ENCODE assay signal across 23 mouse cellular contexts in genomic region chr3:20317233-20317632, GRCm38 (mm10). TPM values are rescaled to one million over a fixed set of nuclear protein-coding genes. Genes with fewer than 3 reads are reported as not detected.
DNase-seq lines count a peak whose midpoint lies in the region.
"Had no signal": no experiment of that assay in that cellular context is flagged by ENCODE, and none has a peak within 500 bp of the region (broad histone marks: within the 10 kb centered on the region; RNA-seq: fewer than 3 reads in every experiment).

No protein-coding gene starts in this region.

- DNase-seq in ES-CJ7 (ENCODE audit: low read depth, low spot score) = peak; percentile 12
- peak; percentile 36 for DNase-seq in ZHBTc4 (ENCODE audit: low read depth, low spot score)
- peak; percentile 8 for DNase-seq in embryo, embryonic 9.5 days (ENCODE audit: extremely low spot score)
- DNase-seq in retina, postnatal 1 day = peak; percentile 43
- no peak for DNase-seq in thymus, postnatal 0 days (ENCODE audit: low spot score)
- DNase-seq in layer of hippocampus, postnatal 36 days = no peak
- no peak for DNase-seq in heart, embryonic 10.5 days (ENCODE audit: low spot score)
- DNase-seq: adrenal gland, postnatal 25 days; cerebellum, adult 2 months; forebrain, postnatal 0 days; gastrocnemius, adult 2 months; gastrocnemius, postnatal 25 days; heart, postnatal 36 days had no signal

- no peaks in the 10 kb centered on the region for H3K36me3 ChIP-seq in heart, embryonic 10.5 days
- H3K36me3 ChIP-seq: embryonic facial prominence, embryonic 10.5 days; heart, embryonic 13.5 days; hindbrain, embryonic 12.5 days had no signal

- H3K9me3 ChIP-seq in heart, embryonic 10.5 days = no peaks in the 10 kb centered on the region
- H3K9me3 ChIP-seq: embryonic facial prominence, embryonic 10.5 days; forebrain, embryonic 13.5 days; heart, embryonic 13.5 days; hindbrain, embryonic 12.5 days had no signal

- no peaks in the 10 kb centered on the region for H3K27me3 ChIP-seq in heart, embryonic 10.5 days (ENCODE audit: insufficient read depth, poor library complexity, severe bottlenecking)
- H3K27me3 ChIP-seq: CH12.LX; forebrain, embryonic 13.5 days; heart, embryonic 13.5 days; hindbrain, embryonic 12.5 days had no signal

- H3K27ac ChIP-seq in heart, embryonic 10.5 days = no peak overlapping the region
- H3K27ac ChIP-seq: embryonic facial prominence, embryonic 10.5 days; forebrain, embryonic 13.5 days; gastrocnemius, adult 2 months; heart, embryonic 13.5 days; hindbrain, embryonic 12.5 days had no signal

- 45% methylated on average over 1 of the region's 1 CpGs for WGBS in heart, embryonic 10.5 days

- H3K4me1 ChIP-seq in heart, embryonic 10.5 days = no peaks in the 10 kb centered on the region
- H3K4me1 ChIP-seq: forebrain, embryonic 13.5 days; heart, embryonic 13.5 days; hindbrain, embryonic 12.5 days had no signal

- H3K4me3 ChIP-seq in heart, embryonic 10.5 days = no peak overlapping the region
- H3K4me3 ChIP-seq: embryonic facial prominence, embryonic 10.5 days; forebrain, embryonic 13.5 days; gastrocnemius, adult 2 months; heart, embryonic 13.5 days; hindbrain, embryonic 12.5 days had no signal

RNA-seq across cellular contexts. Expression of gene Cpb1, which starts 41.7 kb away (rescaled TPM):
- 0.22 and 0.25 TPM in 2 replicates for polyA plus RNA-seq in thymus, postnatal 0 days (2015; fragmentation: Nextera tagmentation; extraction: Ambion mirVana)
- not detected for total RNA-seq in layer of hippocampus, postnatal 36 days (2021)
- polyA plus RNA-seq in heart, embryonic 10.5 days (2016; fragmentation: Nextera tagmentation; extraction: Ambion mirVana) = not detected in 2 replicates
- total RNA-seq: CH12.LX; ES-E14; gastrocnemius, adult 2 months; granulocyte monocyte progenitor cell, adult 5-6 weeks; heart, adult 8-10 months; heart, postnatal 36 days had no signal
- polyA plus RNA-seq: activated CD4-positive, CD25-positive, alpha-beta regulatory T cell, adult 4 months; embryonic facial prominence, embryonic 10.5 days; forebrain, embryonic 13.5 days had no signal

RNA-seq across cellular contexts. Expression of gene Agtr1b, which starts 49.7 kb away (rescaled TPM):
- polyA plus RNA-seq in thymus, postnatal 0 days (2015; fragmentation: Nextera tagmentation; extraction: Ambion mirVana) = 0.05 TPM in 1 of 2 replicates, not detected in the other
- total RNA-seq in layer of hippocampus, postnatal 36 days (2021) = not detected
- polyA plus RNA-seq in heart, embryonic 10.5 days (2016; fragmentation: Nextera tagmentation; extraction: Ambion mirVana) = 0.11 and 0.19 TPM in 2 replicates
- total RNA-seq: CH12.LX; ES-E14; forebrain, postnatal 0 days; gastrocnemius, adult 2 months; granulocyte monocyte progenitor cell, adult 5-6 weeks; heart, adult 8-10 months; heart, postnatal 36 days had no signal
- polyA plus RNA-seq: activated CD4-positive, CD25-positive, alpha-beta regulatory T cell, adult 4 months; embryonic facial prominence, embryonic 10.5 days; forebrain, embryonic 13.5 days; heart, postnatal 0 days; hindbrain, embryonic 12.5 days had no signal

Comparison
In these comparisons a context has a peak if more than half of its experiments do, and no peak if none do; other contexts are left out.
1. DNase-seq: peak in ES-CJ7 (single experiment), ZHBTc4 (single experiment), embryo, embryonic 9.5 days (single experiment) and retina, postnatal 1 day (single experiment); none in thymus, postnatal 0 days (single experiment), layer of hippocampus, postnatal 36 days (0 of 2) and heart, embryonic 10.5 days (single experiment).